Mouse (Mus musculus) stomach, postnatal 0 days (tissue): ENCODE measurements around the gene Alpk1.

Experiments used
- CTCF ChIP-seq: IDR thresholded peaks from 2 replicates; pipeline ENCODE4 v1.5.1; 2016; ENCODE audit warnings: antibody characterized with exemption, low read depth, mild to moderate bottlenecking, moderate library complexity
- EP300 ChIP-seq: optimal IDR thresholded peaks from 2 replicates; pipeline ENCODE3; 2016; ENCODE audit warnings: antibody characterized with exemption

GRCm38 (mm10) chr3:127748644-127749043 is 31.7 kb downstream of the Alpk1 start:
- TF ChIP-seq CTCF (no peak), EP300 (no peak)
